Mouse (Mus musculus): ENCODE measurements around the gene Ppm1l.

Gene Ppm1l

GRCm38 (mm10) chr3:69340486-69340885, 23.8 kb downstream of the Ppm1l start:
- DNase-seq: no peak

DNA sequence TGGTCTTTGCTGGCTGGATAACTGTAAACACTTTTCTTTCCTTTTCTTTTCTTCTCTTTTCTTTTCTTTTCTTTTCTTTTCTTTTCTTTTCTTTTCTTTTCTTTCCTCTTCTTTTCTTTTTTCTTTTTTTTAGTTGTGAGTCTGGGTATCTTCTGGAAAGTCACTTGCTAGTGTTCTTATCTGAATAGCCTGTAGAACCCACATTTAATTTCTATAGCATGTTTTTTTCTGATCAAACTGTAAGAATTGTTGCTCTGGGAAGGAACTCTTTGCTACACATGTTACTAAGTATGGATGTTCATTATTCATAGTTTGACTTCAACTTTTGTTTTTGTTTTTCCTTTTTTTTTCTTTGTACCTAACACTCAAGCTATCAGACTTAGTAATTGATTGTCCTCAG, 24.3 kb downstream of the Ppm1l start:
- no peak for DNase-seq

DNA sequence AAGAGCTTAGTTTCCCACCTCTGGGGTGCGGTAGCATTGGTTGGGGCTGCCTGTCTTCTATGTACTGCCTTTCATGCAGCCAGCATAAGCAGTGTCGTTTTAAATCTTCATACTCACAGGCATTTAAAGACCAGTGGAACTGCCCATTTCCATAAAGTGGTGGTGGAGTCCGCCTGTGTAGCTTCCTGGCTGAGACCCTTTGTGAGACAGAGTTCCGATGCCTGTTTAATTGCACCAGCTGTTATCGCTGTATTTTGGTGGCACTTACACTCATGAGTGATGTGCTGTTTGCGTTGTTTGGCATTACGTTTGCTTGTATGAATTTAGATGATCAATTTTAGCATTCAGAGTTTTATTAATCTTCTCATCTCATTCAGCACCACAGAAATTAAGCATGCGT, 24.9 kb downstream of the Ppm1l start:
- DNase-seq: no peak

GRCm38 (mm10) chr3:69342247-69342921, 25.7 kb downstream of the Ppm1l start:
- DNase-seq: no peak

GRCm38 (mm10) chr3:69343124-69343523, 26.5 kb downstream of the Ppm1l start:
- DNase-seq: no peak

DNA sequence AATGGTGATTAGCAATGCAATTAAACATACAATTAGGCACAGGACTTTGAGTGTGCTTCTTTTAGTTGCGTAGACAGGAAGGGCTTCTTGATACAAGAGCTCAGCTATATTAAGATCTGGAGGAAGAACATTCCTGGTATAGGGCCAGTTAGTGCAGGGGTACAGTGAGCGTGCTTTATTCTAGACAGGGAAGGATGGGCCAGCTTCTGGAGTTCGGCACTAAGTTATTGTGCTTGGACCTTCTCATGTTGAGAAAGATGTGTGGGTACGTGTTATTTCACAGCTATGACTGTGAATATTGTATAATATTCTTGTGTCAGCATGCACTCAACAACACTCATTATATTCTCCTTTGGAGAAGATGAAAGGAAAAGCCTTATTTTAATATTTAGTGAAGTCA, 29.9 kb downstream of the Ppm1l start:
- DNase-seq: no peak

GRCm38 (mm10) chr3:69348197-69348920, 31.7 kb downstream of the Ppm1l start:
- DNase-seq: no peak

GRCm38 (mm10) chr3:69348921-69349237, 32.2 kb downstream of the Ppm1l start:
- DNase-seq: no peak

DNA sequence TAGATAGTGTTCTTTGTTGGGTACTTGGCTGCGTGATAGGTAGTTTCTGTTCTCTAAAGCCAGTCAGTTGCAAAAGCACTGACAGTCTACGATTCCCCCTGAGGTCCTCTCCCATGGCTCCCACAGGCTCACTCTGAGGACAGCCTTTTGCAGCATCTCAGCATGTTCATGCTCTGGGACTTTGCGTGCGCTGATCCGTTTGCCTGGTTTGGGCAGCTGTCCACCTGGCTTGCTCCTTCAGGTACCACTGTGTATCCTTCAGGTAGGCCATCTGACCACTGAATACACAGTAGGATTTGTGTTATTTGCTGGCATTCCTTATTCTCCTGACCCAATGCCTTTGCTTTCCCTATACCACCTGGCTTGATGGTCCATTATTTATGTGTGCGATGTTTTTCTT, 33.3 kb downstream of the Ppm1l start:
- DNase-seq: peak; percentile 85

DNA sequence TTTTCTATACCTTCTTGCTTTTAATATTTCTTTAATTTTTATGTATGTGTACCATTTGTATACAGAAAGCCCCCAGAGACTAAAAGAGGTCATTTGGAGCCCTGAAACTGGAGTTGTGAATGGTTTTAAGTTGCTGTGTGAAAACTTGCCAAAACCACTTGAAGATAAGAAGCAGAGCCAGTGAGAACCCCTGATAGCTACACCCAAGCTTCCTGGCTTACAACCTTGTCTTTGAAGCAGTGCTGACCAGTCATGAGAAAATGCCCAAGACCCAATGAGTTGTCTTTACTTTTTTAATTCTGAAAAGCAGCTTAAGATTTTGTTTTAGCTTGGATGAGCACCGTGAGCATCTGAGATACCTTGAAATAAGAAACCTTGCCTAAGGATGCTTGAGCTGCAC, 35.5 kb downstream of the Ppm1l start:
- DNase-seq: no peak

- no peak for DNase-seq
These were observed 38.0 kb downstream of the Ppm1l start for GRCm38 (mm10) chr3:69354681-69355080.

DNA sequence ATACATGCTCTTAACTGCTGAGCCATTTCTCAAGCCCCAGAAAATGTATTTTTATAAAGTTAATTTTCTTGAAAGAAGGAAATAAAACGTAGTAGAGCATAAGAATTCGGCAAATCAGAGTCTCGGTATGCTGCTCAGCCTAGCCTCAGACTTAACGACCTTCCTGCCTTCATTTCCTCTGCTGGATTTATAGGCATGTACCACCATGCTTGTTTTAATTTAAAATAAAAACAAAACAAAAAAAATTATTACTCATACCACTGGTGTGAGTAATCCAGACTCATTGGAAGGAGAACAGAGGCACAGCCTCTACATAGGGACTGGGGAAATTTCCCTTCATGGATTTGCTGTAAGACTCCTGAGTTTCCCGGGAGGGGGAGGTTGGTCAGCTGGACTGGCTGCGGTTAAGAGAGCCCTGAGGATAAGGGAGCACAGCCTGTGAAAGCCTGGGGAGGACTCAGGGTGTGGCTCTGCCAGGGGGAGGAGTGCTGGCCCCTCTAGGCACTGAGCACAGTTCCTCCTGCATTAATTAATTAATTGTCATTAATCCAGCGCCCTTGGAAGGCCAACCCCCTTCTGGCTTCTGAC, 39.5 kb downstream of the Ppm1l start:
- no peak for DNase-seq

GRCm38 (mm10) chr3:69356781-69357180, 40.1 kb downstream of the Ppm1l start:
- no peak for DNase-seq

DNA sequence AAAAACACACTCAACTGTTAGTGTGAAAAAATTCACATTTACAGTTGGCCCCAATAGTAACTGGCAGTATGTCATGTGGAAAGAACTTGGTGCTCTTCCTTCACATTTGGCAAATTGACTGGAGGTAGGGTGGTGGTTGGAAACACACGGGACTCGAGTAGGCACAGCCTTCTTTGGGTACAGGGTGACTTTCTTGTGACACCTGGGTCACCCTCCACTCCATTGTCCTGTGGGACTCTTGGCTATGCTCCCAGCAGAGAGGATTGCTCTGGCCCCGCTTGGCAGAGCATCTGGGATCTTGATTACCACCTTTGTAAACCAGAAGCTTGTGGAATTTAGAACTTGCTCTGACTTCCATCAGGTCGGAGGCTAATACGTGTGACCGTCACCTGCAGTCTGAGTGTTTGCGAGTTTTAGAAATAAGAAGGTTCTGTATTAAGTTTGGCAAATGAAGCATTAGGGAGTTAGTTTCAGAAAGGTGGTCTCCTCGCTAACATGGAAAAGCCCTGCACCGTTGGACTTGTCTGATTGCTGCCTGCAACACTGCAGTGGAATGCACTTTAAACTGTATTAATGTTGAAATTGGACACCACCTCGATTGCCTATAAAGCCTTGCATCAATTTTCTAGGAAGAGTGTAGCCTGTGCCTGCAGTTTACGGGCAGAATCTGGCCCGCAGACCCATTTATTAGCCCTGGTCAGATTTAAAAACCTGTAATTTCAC, 41.4 kb downstream of the Ppm1l start:
- peak; percentile 73 for DNase-seq

DNA sequence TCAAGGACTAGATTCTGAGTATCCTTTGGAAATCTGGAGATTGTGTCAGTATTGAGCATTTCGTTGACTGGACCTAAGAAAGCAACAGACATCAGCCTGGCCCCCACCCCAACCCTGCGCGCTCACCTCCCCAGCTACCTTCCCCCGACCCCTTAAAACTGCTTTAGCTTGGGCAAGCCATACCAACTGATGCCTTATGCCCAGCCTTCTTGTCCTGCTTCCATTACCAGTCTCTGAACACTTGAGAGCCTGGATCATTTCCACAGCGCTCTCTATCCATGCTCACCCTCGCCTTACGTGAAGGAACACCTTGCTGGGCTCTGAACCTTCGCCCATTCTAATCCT, 41.9 kb downstream of the Ppm1l start:
- DNase-seq: no peak

GRCm38 (mm10) chr3:69360263-69360895, 43.7 kb downstream of the Ppm1l start:
- DNase-seq: no peak

- DNase-seq: peak; percentile 85
These were observed 45.1 kb downstream of the Ppm1l start for GRCm38 (mm10) chr3:69361487-69362349.

- DNase-seq: peak; percentile 76
These were observed 45.7 kb downstream of the Ppm1l start for GRCm38 (mm10) chr3:69362350-69362790.

- no peak for DNase-seq
These were observed 46.2 kb downstream of the Ppm1l start for GRCm38 (mm10) chr3:69362906-69363305.

DNA sequence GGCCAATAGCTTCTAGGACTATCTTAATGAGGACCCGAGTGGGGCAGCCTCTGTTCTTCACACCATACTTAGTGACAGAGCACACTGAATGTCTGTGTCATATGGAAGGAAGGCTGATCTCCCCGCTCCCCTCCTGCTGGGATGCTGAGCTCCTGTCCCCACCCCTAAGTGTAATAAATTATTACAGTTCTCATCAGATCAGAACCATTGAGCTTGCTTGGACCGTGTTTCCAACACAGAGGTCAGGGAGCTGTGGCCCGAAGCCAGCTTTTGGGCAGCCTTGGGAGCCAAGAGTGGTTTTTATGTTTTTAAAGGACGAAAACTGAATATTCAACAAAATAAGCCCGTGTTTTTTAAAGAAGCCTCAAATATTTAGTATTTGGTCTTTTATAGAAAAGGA, 47.5 kb downstream of the Ppm1l start:
- no peak for DNase-seq

DNA sequence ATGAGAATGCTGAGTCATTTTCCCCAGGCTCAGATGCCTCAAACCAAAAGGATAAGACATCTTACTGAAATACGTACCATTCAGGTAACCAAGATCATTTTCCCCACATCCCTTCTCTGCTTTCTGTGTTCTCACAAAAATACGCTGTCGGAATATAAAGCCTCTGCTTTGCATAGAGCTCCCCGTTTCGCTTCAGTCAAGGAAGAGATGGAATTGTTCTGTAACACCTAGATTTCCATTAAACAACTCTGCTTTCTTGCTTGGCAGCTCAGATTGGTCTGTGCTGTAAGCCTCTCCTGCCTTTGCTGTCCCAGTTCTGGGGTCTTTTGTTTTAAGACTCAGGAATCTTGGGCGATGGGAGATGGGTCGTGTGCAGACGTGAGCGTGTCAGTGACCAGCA, 51.3 kb downstream of the Ppm1l start:
- no peak for DNase-seq

DNA sequence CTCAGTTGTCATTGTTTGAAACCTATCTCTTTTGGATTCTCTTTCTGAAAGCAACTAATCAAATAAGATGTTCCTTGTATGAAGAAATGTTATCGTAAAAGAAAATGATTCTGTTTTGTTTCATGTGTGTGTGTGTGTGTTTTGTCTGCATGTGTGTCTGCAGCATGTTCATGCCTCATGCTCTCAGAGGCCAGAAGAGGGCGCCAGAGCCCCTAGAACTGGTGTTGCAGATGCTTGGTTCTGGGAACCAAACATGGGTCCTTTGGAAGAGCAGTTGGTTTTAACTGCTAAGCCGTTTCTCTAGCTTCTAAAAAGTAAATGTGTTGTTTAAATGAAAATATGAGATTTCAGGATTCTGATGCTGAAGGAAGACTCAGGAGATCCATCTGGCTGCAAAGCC, 56.1 kb downstream of the Ppm1l start:
- DNase-seq: no peak
